Mouse (Mus musculus) adrenal gland, adult 18-20 months (tissue): ENCODE data around the gene Mapk7. TPM values are rescaled to one million over a fixed set of nuclear protein-coding genes. Genes with fewer than 3 reads are reported as not detected.
A peak's percentile ranks its signal among the peaks of the same experiment; 100 is the strongest.

Source experiments
- DNase-seq, 2 experiments: peaks; one replicate each; pipeline ENCODE4 v3.0.0; 2021 to 2022; ENCODE audit warnings: low spot score in 2 of 2
- total RNA-seq, 2 experiments: library from RNA; stranded (reverse); gene quantifications; 1 replicate in 1 of 2; 2 replicates in 1 of 2; pipeline ENCODE4 v1.2.3; 2021

The Mapk7 gene
- total RNA-seq, 2 experiments from 2014 or later, result 15.3 to 16.0 TPM

DNA sequence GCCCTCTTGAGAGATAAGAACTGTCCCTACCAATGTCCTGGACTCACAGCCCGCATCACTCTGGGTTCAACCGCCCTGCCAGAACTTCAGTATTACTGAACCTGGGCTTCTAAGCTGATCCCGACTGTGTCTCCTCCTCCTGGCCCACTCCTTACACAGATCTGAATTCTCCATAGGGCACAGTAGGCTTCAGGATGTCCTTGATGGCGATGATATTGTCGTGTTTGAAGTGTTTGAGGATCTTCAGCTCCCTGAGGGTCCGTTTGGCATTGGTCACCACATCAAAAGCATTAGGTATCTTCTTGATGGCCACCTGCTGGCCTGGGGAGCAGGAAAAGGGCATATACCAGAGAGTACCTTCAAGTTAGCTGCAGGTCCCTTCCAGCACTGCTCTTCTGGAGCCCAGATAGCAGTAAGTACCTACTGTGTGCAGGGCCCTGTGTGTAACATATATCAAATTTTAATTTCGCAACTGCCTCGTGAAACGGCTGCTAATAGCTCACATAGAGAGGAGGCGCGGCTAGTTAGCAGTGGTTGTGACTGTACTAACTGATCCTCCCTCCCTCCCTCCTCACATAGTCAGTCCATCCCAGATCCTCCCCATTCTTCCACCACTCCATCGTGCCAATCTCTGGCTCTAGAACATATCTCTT, 1.3 kb downstream of the Mapk7 start:
- no peak for DNase-seq

DNA sequence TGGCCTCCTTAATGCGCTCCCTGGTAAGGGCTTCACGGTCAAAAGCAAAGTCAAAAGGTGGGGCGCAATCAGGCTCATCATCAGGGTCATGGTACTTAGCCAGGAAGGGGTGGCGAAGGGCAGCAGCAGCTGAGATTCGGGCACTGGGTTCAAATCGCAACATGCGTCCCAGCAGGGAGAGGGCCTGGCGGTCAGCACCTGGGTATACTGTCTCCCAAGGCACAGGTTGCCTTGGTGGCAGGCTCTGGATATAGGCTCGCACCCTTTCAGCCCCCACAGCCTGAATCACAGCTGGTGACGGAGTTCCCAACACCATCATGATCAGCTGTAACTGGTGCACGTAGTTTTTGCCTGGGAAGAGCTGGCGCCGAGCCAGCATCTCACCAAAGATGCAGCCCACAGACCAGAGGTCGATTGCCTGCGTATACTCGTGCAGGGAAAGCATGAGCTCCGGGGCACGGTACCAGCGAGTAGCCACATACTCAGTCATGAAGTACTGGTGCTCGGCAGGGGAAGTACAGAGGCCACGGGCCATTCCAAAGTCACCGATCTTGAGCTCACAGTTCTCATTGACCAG, 3.2 kb downstream of the Mapk7 start:
- DNase-seq, result no peak

DNA sequence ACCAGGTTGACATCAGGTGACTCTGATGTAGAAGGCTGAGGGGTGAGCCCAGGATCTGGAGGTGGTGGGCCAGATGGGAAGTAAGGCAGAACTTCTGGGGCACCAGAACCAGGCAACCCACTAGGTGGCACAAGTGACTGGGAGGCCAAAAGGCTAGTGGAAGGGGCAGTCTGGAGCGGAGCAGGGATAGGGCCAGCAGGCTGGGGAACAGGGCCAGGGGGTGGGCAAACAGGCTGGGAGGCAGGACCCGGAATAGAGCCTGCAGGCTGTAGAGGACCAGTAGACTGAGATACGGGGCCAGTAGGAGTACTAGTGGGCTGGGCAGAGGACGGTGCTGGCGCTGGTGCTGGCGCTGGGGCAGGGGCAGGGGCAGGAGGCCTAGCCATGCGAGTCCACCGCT, 4.3 kb downstream of the Mapk7 start:
- DNase-seq, result no peak

DNA sequence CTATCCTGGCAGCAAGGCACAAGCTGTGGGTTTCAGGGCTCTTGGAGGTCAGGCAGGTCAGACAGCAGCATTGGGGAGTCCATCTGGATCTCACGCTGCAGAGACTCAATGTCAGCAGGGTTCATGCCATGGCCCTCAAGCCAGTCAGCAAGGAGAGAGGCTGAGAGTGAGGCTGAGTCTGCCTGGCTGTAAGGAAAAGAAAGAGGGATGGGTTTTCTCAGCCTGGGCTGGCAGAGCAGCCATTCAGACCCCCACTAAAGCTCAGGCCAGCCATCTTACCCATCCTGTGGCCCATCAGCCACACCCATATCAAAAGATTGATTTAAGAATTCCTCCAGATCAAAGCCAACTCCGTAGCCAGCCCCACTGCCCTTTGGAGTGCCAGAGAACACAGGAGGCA, 5.1 kb downstream of the Mapk7 start:
- no peak for DNase-seq

DNA sequence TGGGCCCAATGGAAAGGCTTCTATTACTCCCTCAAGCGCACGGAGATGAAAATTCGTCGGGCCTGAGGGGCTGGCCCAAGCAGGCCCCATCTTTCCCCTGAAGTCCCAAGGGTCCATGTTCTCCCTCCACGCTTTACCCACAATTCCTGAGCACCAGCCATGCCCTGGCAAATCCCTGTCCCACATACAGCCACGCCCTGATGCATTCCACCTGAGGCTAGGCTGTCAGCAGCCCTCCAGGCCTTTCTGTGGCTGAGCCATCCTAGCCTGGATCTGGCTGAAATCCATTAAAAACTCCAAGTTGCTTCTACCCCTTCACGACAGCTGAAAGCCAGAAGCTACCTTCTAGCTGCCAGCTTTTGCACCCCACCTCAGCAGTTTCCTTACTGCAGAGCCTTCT, 6.3 kb downstream of the Mapk7 start:
- no peak for DNase-seq

DNA sequence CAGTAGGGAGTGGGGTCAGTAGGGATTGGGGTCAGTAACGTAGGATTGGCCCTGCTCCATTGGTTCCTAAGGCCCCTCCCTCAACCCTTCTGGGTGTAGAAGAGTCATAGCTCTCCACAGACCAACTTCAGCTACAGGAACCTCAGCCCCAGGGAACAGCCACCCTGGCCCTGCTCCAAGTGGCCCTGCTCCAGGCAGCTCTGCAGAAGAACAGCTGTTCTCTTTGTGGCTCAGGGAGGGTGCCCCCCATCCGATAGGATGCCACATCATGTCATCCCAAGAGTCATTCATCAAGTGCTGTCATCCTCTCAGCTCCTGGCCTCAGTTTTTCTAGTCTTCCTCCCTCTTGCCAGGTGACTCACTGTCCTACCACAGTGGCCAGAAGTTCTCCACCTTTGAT, 6.8 kb downstream of the Mapk7 start:
- peak in 1 of 2 experiments; percentile 46 for DNase-seq

DNA sequence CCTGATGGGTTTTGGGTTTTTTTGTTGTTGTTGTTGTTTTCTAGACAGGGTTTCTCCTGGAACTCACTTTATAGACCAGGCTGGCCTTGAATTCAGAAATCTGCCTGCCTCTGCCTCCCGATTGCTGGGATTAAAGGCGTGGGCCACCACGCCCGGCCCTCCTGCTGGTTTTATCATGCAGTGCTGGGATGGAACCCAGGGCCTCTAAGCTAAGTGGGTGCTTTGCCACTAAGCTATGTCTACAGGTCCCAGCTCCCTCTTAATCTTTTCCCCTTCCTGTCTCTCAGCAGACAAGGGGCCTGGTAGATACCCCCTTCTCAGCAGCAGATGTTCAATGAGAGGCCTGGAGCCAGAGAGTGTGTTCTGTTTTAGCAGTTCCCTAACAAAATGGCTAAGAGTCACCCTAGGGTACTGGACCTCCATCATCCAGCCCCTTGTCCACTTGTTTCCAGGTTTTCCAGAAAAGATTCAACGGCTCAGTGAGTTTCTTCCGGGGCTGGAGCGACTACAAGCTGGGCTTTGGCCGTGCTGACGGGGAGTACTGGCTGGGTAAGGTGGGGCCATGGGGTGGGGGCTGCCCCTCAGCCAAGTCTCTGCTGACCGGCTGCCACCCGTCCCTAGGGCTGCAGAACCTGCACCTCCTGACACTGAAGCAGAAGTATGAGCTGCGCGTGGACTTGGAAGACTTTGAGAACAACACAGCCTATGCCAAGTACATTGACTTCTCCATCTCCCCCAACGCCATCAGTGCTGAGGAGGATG, 7.6 kb downstream of the Mapk7 start:
- DNase-seq, result no peak

DNA sequence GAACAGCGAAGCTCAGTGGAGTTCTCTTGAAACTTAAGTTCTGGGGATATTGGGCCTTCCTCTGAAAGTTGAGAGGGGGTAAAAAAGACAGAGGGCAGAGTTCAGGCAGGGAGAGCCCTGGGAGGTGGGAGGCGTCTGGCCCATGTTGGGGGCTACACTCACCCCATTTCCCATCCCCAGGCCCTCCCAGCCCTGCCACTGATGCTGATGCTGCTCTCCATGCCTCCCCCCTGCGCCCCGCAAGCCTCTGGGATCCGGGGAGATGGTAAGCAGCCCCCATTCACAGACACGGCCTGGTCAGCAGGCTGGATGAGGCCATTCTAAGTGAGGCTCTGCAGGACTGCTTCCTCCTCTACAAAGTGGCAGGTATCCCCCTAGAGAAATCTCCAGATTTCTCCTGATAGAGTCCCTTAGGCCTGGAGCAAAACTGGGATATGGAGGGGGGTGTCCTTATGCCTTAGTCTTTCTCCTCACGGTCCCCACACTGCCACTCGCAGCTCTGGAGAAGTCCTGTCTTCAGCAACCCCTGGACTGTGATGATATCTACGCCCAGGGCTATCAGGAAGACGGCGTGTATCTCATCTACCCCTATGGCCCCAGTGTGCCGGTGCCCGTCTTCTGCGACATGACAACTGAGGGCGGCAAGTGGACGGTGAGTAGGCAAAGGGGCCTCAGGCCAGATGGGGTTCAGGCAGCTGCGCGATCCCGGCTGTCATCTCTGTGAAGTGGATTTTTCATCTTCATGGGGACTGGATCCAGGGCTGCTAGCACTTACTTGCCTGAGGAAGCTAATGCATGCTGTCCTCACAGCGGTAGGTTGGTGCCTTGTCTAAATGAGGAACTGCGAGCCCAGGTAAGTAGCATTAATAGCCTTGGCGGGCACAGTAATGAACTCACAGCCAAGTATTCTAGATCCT, 8.4 kb downstream of the Mapk7 start:
- no peak for DNase-seq

DNA sequence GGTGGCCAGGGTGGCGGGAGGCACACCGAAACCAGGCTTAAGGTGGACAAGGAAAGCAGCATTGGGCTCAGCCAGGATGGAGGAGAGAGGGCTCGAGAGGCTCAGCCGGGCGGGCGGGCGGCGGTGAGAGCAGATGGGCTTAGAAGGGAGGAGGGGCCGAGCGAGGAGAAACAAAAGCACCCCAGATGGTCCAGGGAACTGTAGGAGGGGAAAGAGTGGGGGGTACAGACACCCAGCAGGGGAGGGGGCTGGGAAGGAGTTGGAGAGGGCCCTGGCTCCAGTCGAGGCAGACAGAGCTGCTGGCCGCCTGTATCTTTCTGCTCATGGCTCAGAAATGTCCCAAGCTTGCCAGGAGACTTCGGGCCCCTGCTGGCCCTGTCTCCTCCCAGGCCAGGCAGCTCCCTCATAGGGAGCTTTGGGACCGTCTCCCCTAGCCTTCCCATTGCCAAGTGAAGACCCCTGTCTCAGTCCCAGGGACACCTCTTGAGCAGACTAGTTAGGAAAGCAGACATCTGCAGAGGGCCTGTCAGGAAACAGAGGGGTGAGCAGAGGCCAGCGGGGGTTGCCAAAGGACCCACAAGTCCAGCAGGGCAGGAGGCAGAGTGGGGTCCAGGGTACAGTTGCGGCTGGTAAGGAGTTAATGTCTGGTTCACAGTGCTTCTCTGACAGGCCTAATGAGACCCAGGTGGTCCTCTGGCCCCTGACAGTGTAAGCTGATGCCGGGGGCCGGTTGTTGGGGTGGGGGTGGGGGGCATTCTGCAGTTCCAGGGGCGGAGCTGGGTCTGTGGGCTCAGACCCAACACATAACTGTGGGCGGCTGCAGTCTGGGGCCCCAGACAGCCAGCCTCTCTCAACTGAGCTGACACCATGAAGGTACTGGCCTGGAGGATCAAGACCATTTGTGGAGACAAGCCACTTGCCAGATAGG, 9.3 kb downstream of the Mapk7 start, which contains the start of gene Mfap4:
Gene Mfap4 (plus strand): TSS at position 819 of the 928 bp plus-strand sequence.
- DNase-seq, result no peak

DNA sequence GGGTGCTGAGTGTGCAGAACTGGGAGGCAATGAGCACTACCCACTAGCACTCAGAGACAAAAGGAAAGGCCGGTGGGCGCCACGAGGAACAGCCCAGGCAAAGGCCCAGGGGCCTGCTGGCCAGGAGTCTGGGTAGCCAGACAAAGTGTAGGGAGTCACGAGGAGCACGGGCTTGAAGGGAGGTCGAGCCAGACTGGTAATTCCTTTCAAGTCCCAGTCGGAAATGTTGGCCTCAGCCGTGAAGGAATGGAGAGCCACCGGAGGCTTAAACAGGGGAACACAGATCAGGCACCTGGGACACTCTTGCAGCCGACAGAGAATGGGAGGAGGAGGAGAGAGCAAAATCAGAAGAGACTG, 10.0 kb downstream of the Mapk7 start:
- DNase-seq, result no peak

DNA sequence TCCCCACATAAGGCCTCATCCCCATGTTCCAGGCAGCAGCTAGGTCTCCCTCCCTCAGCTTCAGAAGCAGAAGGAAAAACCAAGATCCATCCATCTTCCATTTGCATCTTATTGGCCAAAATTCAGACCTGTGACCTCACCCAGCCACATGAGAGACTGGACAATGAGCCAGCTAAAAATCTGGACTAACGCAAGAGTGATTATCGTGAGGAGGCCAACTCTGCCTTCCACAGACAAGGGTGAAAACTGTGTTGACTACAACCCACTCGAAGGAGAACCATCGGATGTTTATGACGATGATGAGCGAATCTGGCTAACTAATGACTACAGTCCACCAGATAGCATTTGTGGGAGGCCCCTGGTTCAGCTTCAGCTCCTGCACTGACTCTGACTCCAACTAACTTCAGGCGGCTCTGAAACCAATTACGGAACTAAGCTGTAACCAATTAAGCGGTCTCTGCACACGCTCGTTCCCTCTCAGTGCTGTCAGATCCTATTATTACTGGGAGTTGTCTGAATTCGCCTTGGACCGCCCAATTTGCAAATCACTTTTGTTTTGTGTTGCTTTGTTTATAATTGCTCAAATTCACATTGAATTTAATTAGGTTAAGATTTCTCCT, 10.9 kb downstream of the Mapk7 start:
- DNase-seq, result no peak

DNA sequence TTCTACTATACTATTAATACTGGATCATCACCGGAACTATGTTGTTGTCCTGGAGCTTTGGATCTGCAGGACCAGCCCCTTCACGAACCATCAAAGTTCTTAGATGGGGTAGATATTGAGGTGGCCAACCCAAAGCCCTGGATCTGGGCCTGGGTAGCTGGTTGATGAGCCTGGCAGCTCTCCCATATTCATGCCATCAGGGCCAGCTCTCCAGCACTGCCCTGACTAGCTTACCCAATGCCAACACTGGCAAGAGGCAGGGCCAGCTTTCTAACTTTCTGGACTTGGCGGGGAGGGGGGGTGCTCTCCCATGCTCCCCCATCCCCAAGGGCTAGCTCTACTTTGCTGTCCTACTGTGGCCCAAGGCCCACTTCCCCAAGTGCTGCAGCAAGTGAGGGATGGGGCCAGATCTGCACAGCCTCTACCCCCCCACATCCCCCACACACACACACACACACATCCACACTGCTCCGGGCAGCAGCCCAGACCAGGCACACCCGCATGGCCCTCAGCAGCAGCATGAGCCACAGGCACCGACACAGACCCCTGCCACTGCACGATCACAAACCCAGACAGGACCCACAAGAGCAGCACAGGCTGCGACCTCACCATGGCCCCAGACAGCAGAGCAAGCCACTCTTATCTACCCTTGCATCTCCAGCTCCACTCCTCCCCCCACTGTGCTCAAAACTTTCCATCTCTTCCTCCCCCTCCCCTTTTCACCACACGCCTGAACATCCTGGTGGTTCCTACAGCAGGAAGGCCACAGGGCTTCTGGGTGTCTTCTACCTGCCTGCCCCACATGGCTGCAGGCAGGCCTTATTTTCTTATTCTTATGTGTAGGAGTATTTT, 12.7 kb downstream of the Mapk7 start:
- no peak for DNase-seq

DNA sequence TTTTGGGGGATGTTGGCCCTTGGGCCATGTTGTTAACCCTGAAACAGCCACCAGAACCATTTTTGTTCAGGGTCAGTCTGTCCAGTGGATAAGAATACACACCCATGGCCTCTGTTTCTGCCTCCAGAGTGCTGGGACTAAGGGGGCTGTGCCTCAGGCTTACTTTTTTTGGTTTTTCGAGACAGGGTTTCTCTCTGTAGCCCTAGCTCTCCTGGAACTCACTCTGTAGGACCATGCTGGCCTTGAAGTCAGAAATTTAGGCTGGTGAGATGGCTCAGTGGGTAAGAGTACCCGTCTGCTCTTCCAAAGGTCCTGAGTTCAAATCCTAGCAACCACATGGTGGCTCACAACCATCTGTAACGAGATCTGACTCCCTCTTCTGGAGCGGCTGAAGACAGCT, 15.4 kb downstream of the Mapk7 start:
- no peak for DNase-seq

DNA sequence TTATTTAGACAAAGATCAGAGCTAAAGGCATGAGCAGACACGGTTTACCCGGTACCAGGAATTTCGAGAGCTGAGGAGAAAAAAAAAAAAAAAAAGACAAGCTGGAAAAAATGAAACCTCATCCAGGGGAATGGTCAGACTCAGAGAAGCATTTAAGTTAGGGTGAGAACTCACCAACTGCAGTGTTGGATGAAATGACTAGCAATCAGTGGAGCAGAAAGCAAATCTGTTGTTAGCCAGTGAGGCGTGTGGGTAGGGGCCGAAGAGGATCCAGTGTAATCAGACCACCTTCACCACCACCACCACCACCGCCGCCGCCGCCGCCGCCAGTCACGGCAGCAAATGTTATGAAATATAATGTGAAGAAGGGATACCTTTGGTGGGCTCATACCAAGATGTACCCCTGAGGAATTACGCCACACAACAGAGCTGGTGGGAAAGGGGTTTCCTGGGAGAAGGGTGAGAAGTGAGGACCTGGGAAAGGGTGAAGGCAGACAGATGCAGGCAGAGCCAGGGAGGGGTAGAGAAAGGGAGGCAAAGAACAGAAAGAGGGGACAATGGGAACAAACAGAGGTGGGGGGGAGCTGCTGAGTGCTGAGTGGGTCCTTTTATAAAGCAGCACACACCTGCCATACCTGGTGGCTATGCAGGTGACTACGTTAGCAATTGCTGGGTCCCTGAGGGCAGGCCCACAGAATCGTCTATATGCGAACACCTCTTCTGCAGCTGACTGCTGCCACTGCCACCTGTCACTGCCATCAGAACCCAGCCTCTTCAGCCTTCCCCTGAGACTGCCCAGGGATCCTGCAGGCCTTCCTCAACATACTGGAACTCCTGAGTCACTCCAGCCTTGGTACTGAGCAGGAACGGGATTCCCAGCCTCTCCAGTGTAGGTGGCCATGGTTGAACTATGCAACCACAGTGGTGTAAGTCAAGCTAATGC, 16.4 kb downstream of the Mapk7 start:
- no peak for DNase-seq

DNA sequence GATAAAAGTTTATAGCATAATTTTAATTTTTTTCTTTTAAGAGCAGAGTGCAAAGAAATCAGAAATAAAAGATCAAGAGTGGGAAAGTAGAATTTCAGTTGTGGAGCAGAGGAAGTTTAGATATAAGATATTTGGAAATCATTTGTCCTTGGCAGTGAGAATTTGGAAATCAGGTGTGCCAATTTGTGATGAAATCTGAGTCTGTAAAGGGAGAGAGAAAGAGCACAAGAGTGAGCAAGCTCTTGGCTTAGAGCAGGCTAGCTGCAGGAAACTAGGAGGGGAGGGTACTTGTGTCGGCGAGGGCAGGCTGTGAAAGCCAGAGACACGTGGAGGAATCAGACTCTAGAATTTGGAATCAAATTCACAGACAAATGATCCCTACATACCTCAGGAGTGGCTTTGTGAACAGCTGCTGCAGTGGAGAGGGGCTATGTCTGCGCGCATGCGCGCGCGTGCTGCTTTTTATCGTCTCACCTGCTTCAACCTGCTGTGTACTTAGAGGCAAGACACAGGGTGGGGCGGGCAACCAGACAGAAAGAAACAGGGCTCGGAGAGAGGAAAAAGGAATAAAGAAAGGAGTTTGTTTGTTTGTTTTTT, 17.3 kb downstream of the Mapk7 start:
- DNase-seq, result no peak

DNA sequence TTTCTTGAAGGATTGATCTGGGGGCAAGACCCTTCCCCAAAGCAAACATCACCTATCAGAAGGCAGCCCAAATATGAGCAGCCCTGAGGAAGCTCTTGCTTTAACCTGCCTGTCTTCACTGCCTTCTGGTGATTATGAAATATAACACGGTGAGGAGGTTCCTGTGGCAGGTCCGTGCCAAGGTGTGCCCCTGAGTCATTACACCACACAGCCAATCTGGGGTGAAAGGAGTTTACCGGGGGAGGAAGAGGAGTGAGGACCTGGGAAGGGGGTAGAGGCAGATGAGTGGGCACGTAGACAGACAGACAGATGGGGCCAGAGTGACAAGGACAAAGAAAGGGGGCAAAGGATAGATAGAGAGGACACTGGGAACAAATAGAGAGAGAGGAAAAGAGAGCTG, 20.6 kb downstream of the Mapk7 start:
- DNase-seq, result no peak

DNA sequence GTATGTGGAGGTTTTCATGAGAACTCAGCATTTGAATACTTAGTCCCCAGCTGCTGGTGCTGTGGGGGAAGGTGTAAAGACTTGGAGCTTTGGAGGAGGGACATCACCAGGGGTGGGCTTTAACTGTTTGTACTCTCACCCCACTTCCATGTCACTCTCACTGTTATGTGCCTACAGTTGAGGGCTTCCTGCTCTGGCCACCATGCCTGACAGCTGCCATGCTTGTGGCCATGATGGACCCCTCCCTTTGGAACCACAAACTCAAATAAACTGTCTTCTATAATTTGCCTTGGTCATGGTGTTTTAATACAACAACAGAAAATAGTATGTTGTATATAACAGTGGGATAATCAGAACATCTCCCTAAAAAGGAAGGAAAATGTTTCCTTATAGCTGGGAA, 23.3 kb downstream of the Mapk7 start:
- no peak for DNase-seq
